Mouse (Mus musculus) myocyte (in vitro differentiated cells): ENCODE results near the gene Cbx7. TPM values are rescaled to one million over a fixed set of nuclear protein-coding genes. Genes with fewer than 3 reads are reported as not detected.

ENCODE experiments used
- H3K27me3 ChIP-seq: one replicate; pipeline ENCODE4 v1.6.1; 2011; ENCODE audit not compliant: control insufficient read depth, insufficient read depth, insufficient read length
- H3K36me3 ChIP-seq: one replicate; pipeline ENCODE4 v1.6.1; 2011; ENCODE audit not compliant: control insufficient read depth, insufficient read depth
- H3K4me2 ChIP-seq: one replicate; pipeline ENCODE4 v1.6.1; 2011; ENCODE audit warnings: low read depth, control low read depth
- H3K4me3 ChIP-seq: one replicate; pipeline ENCODE4 v1.5.1; 2011; ENCODE audit warnings: mild to moderate bottlenecking, control low read depth, moderate library complexity
- H3K79me2 ChIP-seq: one replicate; pipeline ENCODE4 v1.6.1; 2011; ENCODE audit not compliant: control insufficient read depth, insufficient read depth
- H3ac ChIP-seq: one replicate; pipeline ENCODE4 v1.6.1; 2011; ENCODE audit not compliant: control insufficient read depth, insufficient read length
- CEBPB ChIP-seq: IDR thresholded peaks from 2 replicates; pipeline ENCODE4 v1.6.1; 2011; ENCODE audit warnings: mild to moderate bottlenecking, moderate library complexity; ENCODE audit not compliant: poor library complexity, insufficient read depth, severe bottlenecking
- E2F4 ChIP-seq: IDR thresholded peaks from one replicate; pipeline ENCODE4 v1.6.1; 2011; ENCODE audit warnings: mild to moderate bottlenecking, control low read depth, moderate library complexity; ENCODE audit not compliant: insufficient read depth
- MAX ChIP-seq: IDR thresholded peaks from one replicate; pipeline ENCODE4 v1.6.1; 2011; ENCODE audit warnings: low read depth, mild to moderate bottlenecking, control low read depth
- MYOD1 ChIP-seq, 3 experiments: IDR thresholded peaks; one replicate each; pipeline ENCODE4 v1.6.1; 2011; ENCODE audit warnings: control low read depth in 2 of 3, low read depth in 2 of 3, mild to moderate bottlenecking in 2 of 3, moderate library complexity in 1 of 3; ENCODE audit not compliant: insufficient read length in 2 of 3, control insufficient read depth in 1 of 3
- MYOG ChIP-seq, 3 experiments: IDR thresholded peaks; one replicate each; pipeline ENCODE4 v1.6.1; 2011; ENCODE audit warnings: control low read depth in 2 of 3, low read depth in 2 of 3, mild to moderate bottlenecking in 2 of 3; ENCODE audit not compliant: insufficient read length in 2 of 3, control insufficient read depth in 1 of 3, insufficient read depth in 1 of 3
- POLR2A ChIP-seq: IDR thresholded peaks from one replicate; pipeline ENCODE4 v1.6.1; 2011; ENCODE audit warnings: low read depth, mild to moderate bottlenecking, control low read depth, moderate library complexity; ENCODE audit not compliant: insufficient read length
- POLR2AphosphoS2 ChIP-seq: IDR thresholded peaks from one replicate; pipeline ENCODE4 v1.6.1; 2011; ENCODE audit warnings: low read depth, control low read depth; ENCODE audit not compliant: insufficient read length
- REST ChIP-seq: IDR thresholded peaks from one replicate; pipeline ENCODE4 v1.6.1; 2011; ENCODE audit warnings: mild to moderate bottlenecking, control low read depth, moderate library complexity; ENCODE audit not compliant: insufficient read depth, insufficient read length
- SRF ChIP-seq: IDR thresholded peaks from one replicate; pipeline ENCODE4 v1.6.1; 2011; ENCODE audit warnings: low read depth; ENCODE audit not compliant: control insufficient read depth, insufficient read length
- TCF12 ChIP-seq: IDR thresholded peaks from one replicate; pipeline ENCODE4 v1.6.1; 2011; ENCODE audit warnings: mild to moderate bottlenecking, control low read depth; ENCODE audit not compliant: poor library complexity, insufficient read depth, severe bottlenecking
- TCF3 ChIP-seq: IDR thresholded peaks from one replicate; pipeline ENCODE4 v1.6.1; 2011; ENCODE audit warnings: low read depth, control low read depth; ENCODE audit not compliant: insufficient read length
- USF1 ChIP-seq: IDR thresholded peaks from one replicate; pipeline ENCODE4 v1.6.1; 2011; ENCODE audit warnings: low read depth, mild to moderate bottlenecking, control low read depth, moderate library complexity
- polyA plus RNA-seq: library from polyadenylated mRNA; unstranded; fragments of >200 nt; fragmentation: generic; extraction: Trizol; gene quantifications from one replicate; pipeline ENCODE4 v1.2.1, GENCODE M21; 2012; ENCODE audit warnings: missing spikeins

The Cbx7 gene
- polyA plus RNA-seq, 1 experiment: 4.7 TPM

GRCm38 (mm10) chr15:79936374-79936751, 34.6 kb downstream of the Cbx7 start:
- Histone ChIP-seq H3K36me3 (no peaks in the 10 kb centered on the region), H3K4me3 (no peak overlapping the region), H3ac (no peak overlapping the region), H3K27me3 (no peaks in the 10 kb centered on the region), H3K4me2 (no peak overlapping the region), H3K79me2 (no peaks in the 10 kb centered on the region)
- no peak for TF ChIP-seq TCF12
- TF ChIP-seq REST: no peak
- peak; percentile 83 for TF ChIP-seq USF1
- no peak for TF ChIP-seq MYOD1 (IDR thresholded peaks at IDR 0.05; ENCODE audit: control insufficient read depth in 1 of 3, insufficient read length in 2 of 3, low read depth in 2 of 3)
- no peak for TF ChIP-seq MAX
- TF ChIP-seq CEBPB: no peak

- no peaks in the 10 kb centered on the region for H3K27me3 ChIP-seq
- TF ChIP-seq MYOD1 (IDR thresholded peaks at IDR 0.05; ENCODE audit: control insufficient read depth in 1 of 3, insufficient read length in 2 of 3, low read depth in 2 of 3) (peak in 1 of 3 experiments; percentile 15), CEBPB (no peak)
- H3K4me3 ChIP-seq: peak overlapping the region; percentile 1
- H3K36me3 ChIP-seq: no peaks in the 10 kb centered on the region
- no peaks in the 10 kb centered on the region for H3K79me2 ChIP-seq
- no peak overlapping the region for H3ac ChIP-seq
- peak overlapping the region; percentile 81 for H3K4me2 ChIP-seq
Observed at GRCm38 (mm10) chr15:79935654-79936373, 35.1 kb downstream of the Cbx7 start.

- no peak overlapping the region for H3ac ChIP-seq
- TF ChIP-seq E2F4 (no peak), POLR2A (no peak), MYOD1 (IDR thresholded peaks at IDR 0.05; ENCODE audit: control insufficient read depth in 1 of 3, insufficient read length in 2 of 3, low read depth in 2 of 3) (peak in 1 of 3 experiments; percentile 37), POLR2AphosphoS2 (no peak)
- no peaks in the 10 kb centered on the region for H3K79me2 ChIP-seq
- H3K27me3 ChIP-seq: no peaks in the 10 kb centered on the region
- H3K4me3 ChIP-seq: peak overlapping the region; percentile 1
- no peaks in the 10 kb centered on the region for H3K36me3 ChIP-seq
- H3K4me2 ChIP-seq: peak overlapping the region; percentile 81
Observed at GRCm38 (mm10) chr15:79934776-79935175, 36.1 kb downstream of the Cbx7 start.

GRCm38 (mm10) chr15:79933670-79934514, 37.0 kb downstream of the Cbx7 start:
- H3K36me3 ChIP-seq: no peaks in the 10 kb centered on the region
- H3K27me3 ChIP-seq: no peaks in the 10 kb centered on the region
- no peak overlapping the region for H3ac ChIP-seq
- no peaks in the 10 kb centered on the region for H3K79me2 ChIP-seq
- TF ChIP-seq POLR2AphosphoS2 (no peak), TCF12 (no peak), SRF (no peak), MAX (no peak), MYOG (IDR thresholded peaks at IDR 0.05; ENCODE audit: control insufficient read depth in 1 of 3, insufficient read depth in 1 of 3, insufficient read length in 2 of 3, low read depth in 2 of 3) (no peak), REST (no peak), TCF3 (no peak), E2F4 (no peak), CEBPB (no peak), MYOD1 (IDR thresholded peaks at IDR 0.05; ENCODE audit: control insufficient read depth in 1 of 3, insufficient read length in 2 of 3, low read depth in 2 of 3) (no peak), POLR2A (no peak), USF1 (no peak)
- H3K4me2 ChIP-seq: peak overlapping the region; percentile 81
- peak overlapping the region; percentile 15 for H3K4me3 ChIP-seq

GRCm38 (mm10) chr15:79933052-79933669, 37.8 kb downstream of the Cbx7 start:
- Histone ChIP-seq H3K4me2 (peak overlapping the region; percentile 81), H3K36me3 (no peaks in the 10 kb centered on the region), H3K79me2 (no peaks in the 10 kb centered on the region), H3K4me3 (peak overlapping the region; percentile 15), H3ac (peak overlapping the region; percentile 2), H3K27me3 (no peaks in the 10 kb centered on the region)
- TF ChIP-seq MYOD1 (IDR thresholded peaks at IDR 0.05; ENCODE audit: control insufficient read depth in 1 of 3, insufficient read length in 2 of 3, low read depth in 2 of 3) (no peak), USF1 (no peak), MAX (no peak), MYOG (IDR thresholded peaks at IDR 0.05; ENCODE audit: control insufficient read depth in 1 of 3, insufficient read depth in 1 of 3, insufficient read length in 2 of 3, low read depth in 2 of 3) (no peak), POLR2AphosphoS2 (no peak)
